ENCODE assay signal across 9 mouse cellular contexts in genomic region chr1:33946601-33947395, GRCm38 (mm10). TPM values are rescaled to one million over a fixed set of nuclear protein-coding genes. Genes with fewer than 3 reads are reported as not detected.
DNase-seq lines count a peak whose midpoint lies in the region; ATAC-seq lines count a peak whose summit lies in the region.
"Had no signal": no experiment of that assay in that cellular context is flagged by ENCODE, and none has a peak within 500 bp of the region (broad histone marks: within the 10 kb centered on the region; RNA-seq: fewer than 3 reads in every experiment).

No protein-coding gene starts in this region.

- 0 out of 2 replicates have a peak overlapping the region, but pooled peaks have one; percentile 36 for H3K27ac ChIP-seq in hindbrain, embryonic 15.5 days (replicated peaks)
- H3K27ac ChIP-seq in hindbrain, embryonic 11.5 days (ENCODE audit: low read depth, low read length), result no peak overlapping the region
- peak overlapping the region; percentile 76 to 87 for H3K27ac ChIP-seq in heart, embryonic 14.5 days (replicated peaks in 1 of 2; ENCODE audit: control insufficient read depth in 1 of 2, insufficient read depth in 1 of 2, low read depth in 2 of 2, low read length in 2 of 2)

- no peaks in the 10 kb centered on the region for H3K27me3 ChIP-seq in hindbrain, embryonic 15.5 days
- no peaks in the 10 kb centered on the region for H3K27me3 ChIP-seq in hindbrain, embryonic 11.5 days (ENCODE audit: control insufficient read depth, insufficient read depth, low read length)
- H3K27me3 ChIP-seq in heart, embryonic 14.5 days (ENCODE audit: control insufficient read depth, insufficient read depth, low read length), result no peaks in the 10 kb centered on the region
- H3K27me3 ChIP-seq: CH12.LX had no signal

- ATAC-seq in hindbrain, embryonic 15.5 days (ENCODE audit: low FRiP score, low read depth), result peak; percentile 74
- ATAC-seq in hindbrain, embryonic 11.5 days (ENCODE audit: low FRiP score), result no peak
- 0 out of 2 replicates have a peak, but pooled peaks have one; percentile 42 for ATAC-seq in heart, embryonic 14.5 days (ENCODE audit: insufficient number of reproducible peaks, insufficient read depth, low FRiP score, low read depth)

- H3K4me3 ChIP-seq in hindbrain, embryonic 15.5 days, result no peak overlapping the region
- H3K4me3 ChIP-seq in hindbrain, embryonic 11.5 days (ENCODE audit: low read depth, low read length), result no peak overlapping the region
- H3K4me3 ChIP-seq in heart, embryonic 14.5 days (ENCODE audit: control insufficient read depth in 1 of 2, insufficient read depth in 1 of 2, low read depth in 1 of 2, low read length in 2 of 2), result no peak overlapping the region

- no peak for DNase-seq in hindbrain, embryonic 11.5 days (ENCODE audit: low spot score)
- peak; percentile 86 for DNase-seq in cerebellum, postnatal 14 days
- peak; percentile 62 for DNase-seq in left cerebral cortex, postnatal 4 days
- DNase-seq in urinary bladder, postnatal 10 days (ENCODE audit: low spot score), result no peak
- no peak for DNase-seq in urinary bladder, postnatal 14 days (ENCODE audit: low spot score)
- DNase-seq in ovary, adult 18-20 months (ENCODE audit: low spot score), result no peak

- H3K36me3 ChIP-seq in hindbrain, embryonic 15.5 days, result no peaks in the 10 kb centered on the region
- no peaks in the 10 kb centered on the region for H3K36me3 ChIP-seq in hindbrain, embryonic 11.5 days (ENCODE audit: control insufficient read depth, insufficient read depth, low read length)
- H3K36me3 ChIP-seq in heart, embryonic 14.5 days (ENCODE audit: control insufficient read depth, insufficient read depth, low read length), result no peaks in the 10 kb centered on the region

- no peak overlapping the region for H3K9ac ChIP-seq in hindbrain, embryonic 15.5 days
- no peak overlapping the region for H3K9ac ChIP-seq in hindbrain, embryonic 11.5 days (ENCODE audit: low read depth, low read length)
- H3K9ac ChIP-seq in heart, embryonic 14.5 days (ENCODE audit: low read length), result no peak overlapping the region

- H3K4me1 ChIP-seq in hindbrain, embryonic 15.5 days (replicated peaks), result 0 out of 2 replicates have a peak, but pooled peaks cover 3% of the 10 kb centered on the region
- H3K4me1 ChIP-seq in hindbrain, embryonic 11.5 days (replicated peaks; ENCODE audit: control insufficient read depth, insufficient read depth, low read length), result no peaks in the 10 kb centered on the region
- H3K4me1 ChIP-seq in heart, embryonic 14.5 days (ENCODE audit: control insufficient read depth in 2 of 2, insufficient read depth in 2 of 2, low read length in 2 of 2), result peaks cover 17 to 29% of the 10 kb centered on the region in 2 experiments

- intact Hi-C loops in left cerebral cortex, postnatal 4 days (cut with DNase I), result no loop called here

- no peaks in the 10 kb centered on the region for H3K9me3 ChIP-seq in hindbrain, embryonic 15.5 days
- H3K9me3 ChIP-seq in hindbrain, embryonic 11.5 days (ENCODE audit: control insufficient read depth, low read length), result no peaks in the 10 kb centered on the region
- H3K9me3 ChIP-seq in heart, embryonic 14.5 days (ENCODE audit: control insufficient read depth, low read length), result no peaks in the 10 kb centered on the region

- 76% methylated on average over 12 of the region's 12 CpGs for WGBS in hindbrain, embryonic 15.5 days
- 89% methylated on average over 12 of the region's 12 CpGs for WGBS in hindbrain, embryonic 11.5 days
- 57% methylated on average over 12 of the region's 12 CpGs for WGBS in heart, embryonic 14.5 days

- no peak overlapping the region for H3K4me2 ChIP-seq in hindbrain, embryonic 15.5 days
- no peak overlapping the region for H3K4me2 ChIP-seq in hindbrain, embryonic 11.5 days (replicated peaks; ENCODE audit: low read depth, low read length)
- no peak overlapping the region for H3K4me2 ChIP-seq in heart, embryonic 14.5 days (ENCODE audit: low read length)

RNA-seq across cellular contexts. Expression of gene Dst, which starts 38.8 kb away (rescaled TPM):
- polyA plus RNA-seq in hindbrain, embryonic 15.5 days (2015; fragmentation: Nextera tagmentation; extraction: Ambion mirVana), result 39.4 and 41.1 TPM in 2 replicates
- 36.5 and 60.0 TPM in 2 replicates for polyA plus RNA-seq in hindbrain, embryonic 11.5 days (2014; fragmentation: Nextera tagmentation; extraction: Ambion mirVana)
- 38.2 and 38.6 TPM in 2 replicates for polyA plus RNA-seq in heart, embryonic 14.5 days (2014; fragmentation: Nextera tagmentation; extraction: Ambion mirVana)
- total RNA-seq in left cerebral cortex, postnatal 4 days (2021), result 100 to 1,000 TPM; 282 TPM

RNA-seq across cellular contexts. Expression of gene Bend6, which starts 39.2 kb away (rescaled TPM):
- polyA plus RNA-seq in hindbrain, embryonic 15.5 days (2015; fragmentation: Nextera tagmentation; extraction: Ambion mirVana), result 58.6 and 66.5 TPM in 2 replicates
- polyA plus RNA-seq in hindbrain, embryonic 11.5 days (2014; fragmentation: Nextera tagmentation; extraction: Ambion mirVana), result 2.3 and 3.8 TPM in 2 replicates
- 4.7 and 6.0 TPM in 2 replicates for polyA plus RNA-seq in heart, embryonic 14.5 days (2014; fragmentation: Nextera tagmentation; extraction: Ambion mirVana)
- 100 to 1,000 TPM; 159 to 164 TPM for total RNA-seq in left cerebral cortex, postnatal 4 days (2021)

Comparison
In these comparisons a context has a peak if more than half of its experiments do, and no peak if none do; other contexts are left out.
1. DNase-seq: peak in cerebellum, postnatal 14 days (2 of 2) and left cerebral cortex, postnatal 4 days (single experiment); none in hindbrain, embryonic 11.5 days (single experiment), urinary bladder, postnatal 10 days (single experiment), urinary bladder, postnatal 14 days (single experiment) and ovary, adult 18-20 months (single experiment).